Mouse (Mus musculus) adrenal gland, adult 2 months (tissue): ENCODE data around the gene Rere. TPM values are rescaled to one million over a fixed set of nuclear protein-coding genes. Genes with fewer than 3 reads are reported as not detected.

Experiments
- DNase-seq: peaks from one replicate; pipeline ENCODE4 v3.0.0; 2021
- polyA plus RNA-seq: library from polyadenylated mRNA; depleted of rRNA; stranded (reverse); fragments of >200 nt; gene quantifications from 2 replicates; pipeline ENCODE4 v1.2.3, GENCODE M21; 2012
- total RNA-seq, 2 experiments: library from RNA; stranded (reverse); gene quantifications; 2 replicates each; pipeline ENCODE4 v1.2.3; 2021

Rere gene
- total and polyA plus RNA-seq, 3 experiments: 104 to 112 (median 105) TPM

DNA sequence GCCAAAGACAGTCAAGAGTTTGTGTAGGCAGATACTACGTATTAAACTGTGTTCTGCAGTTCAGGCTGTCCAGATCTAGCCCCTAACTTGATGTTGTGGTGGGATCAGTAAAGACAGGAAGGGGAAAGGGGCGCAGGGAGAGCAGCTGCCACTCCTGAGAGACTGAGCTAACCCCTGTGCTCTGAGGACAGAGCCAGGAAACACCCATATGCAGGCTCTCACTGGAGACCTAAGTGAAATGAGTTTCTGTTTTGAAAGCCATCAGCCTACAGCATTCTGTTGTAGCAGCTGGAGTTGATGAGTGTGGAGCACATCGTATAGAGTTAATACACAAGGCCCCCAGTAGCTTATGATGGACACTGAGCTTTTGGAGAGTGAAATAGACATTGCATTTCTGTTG, 101.1 kb downstream of the Rere start:
- DNase-seq: no peak

DNA sequence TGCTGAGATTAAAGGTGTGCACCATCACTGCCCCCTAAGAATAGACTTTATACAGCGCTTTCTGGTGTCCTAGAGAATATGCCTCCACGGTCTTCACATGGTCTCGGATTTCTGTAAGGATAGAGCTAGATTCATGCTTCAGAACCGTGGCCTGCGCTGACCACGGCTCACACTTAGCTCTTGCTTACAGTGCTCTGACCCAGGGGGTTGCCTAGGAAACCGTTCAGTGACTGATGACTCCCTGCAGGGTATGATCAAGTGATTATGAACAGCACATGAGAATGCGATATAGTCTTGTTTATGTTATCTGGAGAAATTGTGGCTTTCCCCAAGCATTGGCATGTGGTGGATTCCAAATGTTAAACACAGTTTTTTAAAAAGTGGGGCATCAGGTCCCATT, 103.0 kb downstream of the Rere start:
- no peak for DNase-seq

DNA sequence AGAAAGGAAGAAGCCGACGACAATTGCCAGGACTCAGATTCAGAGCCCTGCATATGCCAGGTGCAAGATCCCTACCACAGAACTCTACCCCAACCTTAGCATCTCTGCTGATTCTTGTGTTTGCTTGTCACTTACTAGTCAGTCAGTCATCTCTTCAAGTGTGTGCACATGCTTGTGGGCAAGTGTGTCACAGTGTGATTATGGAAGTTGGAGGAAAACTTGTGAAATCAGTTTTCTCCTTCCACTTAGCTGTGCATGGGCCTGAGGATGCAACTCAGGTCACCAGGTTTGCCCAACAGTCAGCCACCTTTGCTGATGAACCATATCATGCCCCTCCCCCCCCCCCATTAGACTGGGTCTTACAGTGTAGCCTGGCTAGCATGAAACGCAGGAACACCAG, 103.5 kb downstream of the Rere start:
- no peak for DNase-seq

DNA sequence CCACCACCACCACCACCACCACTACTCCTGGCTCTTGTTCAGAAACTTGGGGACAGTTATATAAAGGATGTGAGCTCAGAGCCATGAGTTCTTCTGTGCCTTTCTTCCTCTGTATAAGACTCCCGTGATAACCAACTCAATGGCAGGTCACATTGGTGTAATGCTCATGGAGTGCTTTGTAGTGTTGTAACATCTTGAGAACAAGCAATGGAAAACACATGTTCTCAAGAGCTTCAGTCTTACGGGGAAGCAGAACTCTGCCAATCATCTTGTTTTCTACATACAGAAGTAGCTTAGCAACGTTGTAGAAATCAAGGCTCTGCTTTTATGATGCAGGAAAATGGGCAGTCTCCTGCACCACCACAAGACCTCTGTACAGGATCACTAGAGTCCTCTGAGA, 107.1 kb downstream of the Rere start:
- DNase-seq: no peak

DNA sequence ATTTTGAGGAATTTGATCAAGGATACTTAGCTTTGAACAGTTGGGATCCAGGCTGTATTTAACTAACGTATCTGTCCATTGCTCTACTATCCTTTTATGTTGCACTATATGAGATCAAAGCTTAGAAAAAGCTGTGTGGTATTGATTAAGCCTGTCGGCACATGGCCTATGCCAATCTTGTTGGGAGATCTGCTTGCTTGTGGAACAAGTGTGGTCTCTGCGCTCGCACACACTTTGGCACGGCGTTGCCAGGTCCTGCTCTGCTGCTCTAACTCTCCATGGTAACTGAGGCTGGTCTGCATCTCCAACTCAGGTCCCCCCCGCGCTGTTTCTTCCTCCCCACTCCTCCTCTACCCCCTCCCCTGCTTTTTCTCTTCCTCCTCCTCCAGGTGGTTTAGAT, 112.2 kb downstream of the Rere start:
- DNase-seq: no peak

DNA sequence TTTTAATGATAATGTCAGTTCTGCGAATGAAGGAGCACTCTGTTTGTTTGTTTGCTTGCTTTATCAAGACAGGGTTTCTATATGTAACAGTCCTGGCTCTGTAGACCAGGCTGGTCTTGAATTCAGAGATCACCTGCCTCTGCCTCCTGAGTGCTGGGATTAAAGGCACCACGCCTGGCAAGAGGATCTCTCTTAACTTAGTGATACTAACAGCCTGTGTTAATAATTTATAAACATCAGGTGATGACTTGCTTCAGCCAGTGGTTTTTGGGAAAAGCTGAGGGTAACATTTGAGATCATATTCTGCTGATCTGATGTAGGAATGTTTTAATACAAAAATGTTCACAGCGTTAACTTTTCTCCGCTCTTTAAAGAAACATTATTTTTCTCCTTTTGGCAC, 112.6 kb downstream of the Rere start:
- no peak for DNase-seq

DNA sequence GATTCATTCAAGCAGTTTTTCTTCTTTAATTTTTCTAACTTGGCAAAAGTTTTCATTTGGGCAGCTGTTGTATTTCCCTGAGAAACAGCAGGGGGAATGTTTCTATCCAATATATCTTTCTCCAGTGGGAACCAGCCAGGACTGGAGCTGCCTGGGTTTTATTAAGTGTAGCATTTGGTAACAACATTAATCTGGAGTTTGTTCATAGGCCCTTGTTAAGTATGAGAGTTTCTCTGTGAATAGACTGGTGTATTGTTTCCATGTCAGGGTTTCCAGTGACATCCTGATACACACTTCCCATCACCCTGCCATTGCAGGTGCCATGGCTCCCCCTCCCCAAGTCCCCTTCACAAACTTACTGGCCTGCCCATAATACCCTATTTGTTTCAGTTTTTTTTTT, 114.9 kb downstream of the Rere start:
- no peak for DNase-seq

DNA sequence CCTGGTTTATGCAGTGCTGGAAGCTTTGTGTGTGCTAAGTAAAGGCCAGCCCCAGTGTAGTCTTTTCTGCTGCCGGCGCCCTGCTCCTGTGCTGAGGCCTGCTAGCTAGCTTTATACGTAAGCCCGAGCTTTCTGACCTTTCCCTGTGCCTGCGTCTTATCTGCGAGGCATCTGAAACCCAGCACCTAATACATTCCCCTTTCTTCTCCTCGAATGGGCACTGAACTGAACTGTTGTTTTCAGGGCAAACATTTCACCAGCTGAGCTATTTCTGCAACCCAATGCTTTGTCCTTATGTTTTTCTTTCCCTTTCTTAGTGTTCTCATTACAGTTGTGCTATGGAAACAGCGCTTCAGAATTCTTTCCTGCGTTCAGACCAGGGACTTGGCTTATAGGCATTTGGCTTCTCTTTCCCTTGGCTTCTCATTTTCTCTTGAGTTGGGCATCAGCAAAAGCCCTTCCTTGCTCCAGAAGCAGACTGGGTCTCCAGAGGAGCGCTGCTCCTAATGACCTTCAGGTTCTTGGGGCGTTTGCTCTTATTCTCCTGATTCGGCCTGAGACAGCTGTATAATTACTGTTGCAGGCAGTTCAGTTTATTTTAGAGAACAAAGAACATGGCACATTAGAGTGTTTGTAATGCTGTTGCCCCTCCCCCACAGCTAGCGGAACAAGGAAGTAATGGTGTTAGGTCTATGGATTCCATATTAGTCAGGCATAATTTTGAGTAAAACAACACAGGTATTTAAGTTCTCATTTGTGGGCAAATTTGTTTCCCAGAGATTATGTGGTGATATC, 115.6 kb downstream of the Rere start:
- DNase-seq: no peak

DNA sequence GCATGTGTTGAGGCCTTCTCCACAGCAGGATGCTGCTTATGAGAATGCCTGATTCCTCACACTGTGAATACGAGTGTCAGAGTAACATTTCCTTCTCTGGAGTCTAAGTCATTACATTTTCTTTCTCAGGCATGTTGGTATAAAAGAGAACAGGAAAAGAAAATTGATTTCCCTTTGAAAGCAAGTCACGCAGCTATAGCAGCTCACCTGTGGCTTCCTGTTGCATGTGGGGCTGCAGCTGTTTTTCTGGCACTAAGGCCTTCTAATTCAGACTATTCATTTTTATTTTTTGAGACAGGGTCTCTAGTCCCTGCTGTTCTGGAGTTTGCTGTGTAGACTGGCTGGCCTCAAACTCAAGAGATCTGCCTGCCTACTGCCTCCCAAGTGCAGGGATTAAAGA, 117.6 kb downstream of the Rere start:
- DNase-seq: no peak

DNA sequence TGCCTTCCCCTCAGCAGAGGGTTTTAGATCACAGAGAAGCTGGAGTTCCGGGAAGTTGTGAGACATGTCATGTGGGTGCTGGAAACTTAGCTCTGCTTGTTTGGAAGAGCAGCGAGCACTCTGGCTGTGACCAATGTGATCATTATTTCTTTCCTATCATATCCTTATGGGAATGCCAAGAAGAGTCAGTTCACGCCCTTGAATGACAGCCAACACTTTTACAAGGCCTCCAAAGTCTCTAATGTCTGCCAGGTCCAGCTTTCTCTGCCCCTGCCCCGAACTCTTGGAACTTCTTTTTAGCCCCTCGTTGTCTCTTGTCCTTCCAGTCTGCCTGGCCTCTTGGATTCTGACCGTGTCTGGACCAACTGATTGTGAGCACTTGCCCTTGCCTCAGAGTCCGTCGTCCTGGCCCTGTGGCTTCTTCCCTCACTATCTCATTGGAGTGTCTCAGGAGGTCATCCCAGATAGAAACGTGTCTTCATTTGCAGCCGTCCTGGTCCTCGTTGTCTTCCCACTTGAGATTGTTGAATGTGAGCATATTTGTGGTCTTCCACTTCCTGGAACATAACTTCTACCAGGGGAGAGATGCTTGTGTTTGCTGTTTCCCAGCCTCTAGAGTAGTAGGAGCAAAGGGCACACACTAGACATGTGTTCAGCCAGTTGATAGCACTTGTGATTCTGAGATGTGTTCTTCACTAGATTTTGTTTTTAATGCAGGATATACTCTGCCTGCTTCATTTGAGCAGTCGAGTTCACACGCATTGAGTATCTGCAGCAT, 120.6 kb downstream of the Rere start:
- DNase-seq: peak; percentile 70

DNA sequence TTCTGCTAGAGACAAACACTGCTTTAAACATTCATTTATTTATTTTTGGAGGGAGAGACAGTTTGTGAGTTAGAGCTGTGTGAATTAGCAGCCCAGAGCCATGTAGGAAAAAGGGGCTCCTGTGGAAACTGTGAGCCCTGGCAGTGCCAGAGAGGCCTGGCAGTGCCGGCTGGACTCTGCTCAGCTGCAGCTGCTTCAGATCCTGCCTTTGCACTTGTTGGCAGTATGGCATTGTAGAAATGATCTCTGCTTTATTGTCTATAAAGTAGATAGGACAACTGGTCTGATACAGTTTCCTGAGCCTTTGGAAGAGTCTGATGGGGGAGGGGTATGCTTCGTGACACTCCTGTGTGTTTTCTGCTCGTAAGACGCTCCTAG, 121.2 kb downstream of the Rere start:
- no peak for DNase-seq

DNA sequence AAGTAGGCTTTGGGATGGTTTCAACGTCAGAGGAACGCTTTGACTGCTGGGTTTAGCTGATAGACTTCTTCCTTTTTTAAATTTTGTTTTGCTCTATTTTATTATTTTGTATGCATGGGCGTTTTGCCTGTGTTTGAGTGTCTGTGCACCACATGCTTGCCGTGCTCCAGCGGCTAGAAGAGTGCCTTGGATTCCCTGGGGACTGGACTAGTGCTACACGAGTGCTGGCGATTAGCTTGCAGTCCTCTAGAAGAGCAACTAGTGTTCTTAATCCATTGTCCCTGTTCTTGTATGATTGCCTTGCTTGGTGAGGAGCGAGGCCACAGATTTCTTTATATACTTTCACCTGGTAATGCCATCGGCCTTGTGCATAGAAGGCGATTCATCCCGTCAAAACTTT, 122.5 kb downstream of the Rere start:
- DNase-seq: no peak

DNA sequence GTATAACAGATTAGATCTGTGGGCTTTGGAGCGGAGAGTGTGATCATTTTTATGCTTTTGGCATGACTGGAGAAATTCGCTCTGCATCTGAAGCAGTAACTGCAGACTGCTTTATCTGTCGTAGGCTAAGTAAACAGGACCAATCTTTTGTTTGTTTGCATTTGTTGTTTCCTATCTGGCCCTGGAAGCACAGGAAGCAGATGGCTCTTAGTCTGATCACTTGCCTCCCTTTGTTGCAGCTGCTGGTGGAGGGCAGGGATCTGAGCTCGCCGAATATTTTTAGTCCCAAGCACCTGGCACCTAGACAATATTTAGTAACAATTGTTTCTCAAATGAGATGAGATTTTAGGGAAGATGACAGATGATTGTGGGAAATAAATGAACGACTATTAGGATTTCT, 123.1 kb downstream of the Rere start:
- no peak for DNase-seq

DNA sequence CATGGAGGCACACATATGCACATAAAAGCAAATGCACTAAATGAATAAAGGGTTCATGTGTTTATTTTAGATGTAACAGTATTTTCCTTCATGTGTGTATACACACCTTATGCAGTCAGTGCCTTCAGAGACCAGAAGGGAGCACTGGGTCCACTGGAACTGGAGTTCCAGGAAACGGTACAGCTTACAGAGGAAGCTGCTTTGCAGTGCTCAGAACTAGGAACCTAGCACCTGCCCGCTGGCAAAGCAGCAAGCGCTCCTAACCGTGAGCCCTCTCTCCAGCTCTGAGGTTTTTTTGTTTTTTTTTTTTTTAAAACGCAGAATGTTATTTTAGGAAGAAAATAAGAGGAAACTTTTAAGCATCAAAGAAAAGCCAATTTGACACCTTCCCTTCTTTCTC, 124.3 kb downstream of the Rere start:
- no peak for DNase-seq

DNA sequence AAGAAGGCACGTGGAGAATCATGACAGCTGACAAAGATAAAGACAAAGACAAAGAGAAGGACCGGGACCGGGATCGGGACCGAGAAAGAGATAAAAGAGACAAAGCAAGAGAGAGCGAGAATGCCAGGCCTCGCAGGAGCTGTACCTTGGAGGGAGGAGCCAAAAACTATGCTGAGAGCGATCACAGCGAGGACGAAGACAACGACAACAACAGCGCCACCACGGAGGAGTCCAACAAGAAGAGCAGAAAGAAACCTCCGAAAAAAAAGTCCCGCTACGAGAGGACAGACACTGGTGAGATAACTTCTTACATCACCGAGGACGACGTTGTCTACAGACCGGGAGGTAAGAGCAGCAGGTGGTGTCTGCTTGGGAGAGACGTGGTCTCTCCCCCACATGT, 124.9 kb downstream of the Rere start:
- no peak for DNase-seq

DNA sequence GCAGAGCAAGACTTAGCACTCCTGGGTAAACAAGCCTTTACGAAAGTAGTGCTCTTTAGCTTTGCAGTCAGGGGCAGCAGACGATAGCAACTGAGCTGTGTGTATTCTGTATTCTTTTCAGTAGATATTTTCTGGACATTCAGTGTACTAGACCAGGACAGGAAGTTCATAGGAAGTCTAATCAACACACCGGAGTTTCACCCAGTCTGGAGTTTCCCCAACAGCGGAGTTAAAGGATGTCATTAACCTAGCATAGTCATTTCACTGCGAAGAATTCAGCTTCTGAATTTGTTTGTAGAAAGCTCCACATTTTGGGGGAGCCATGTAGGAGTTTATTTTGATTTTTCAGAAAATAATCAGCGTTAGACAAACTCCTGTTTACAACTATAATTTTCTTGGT, 125.4 kb downstream of the Rere start:
- DNase-seq: no peak

DNA sequence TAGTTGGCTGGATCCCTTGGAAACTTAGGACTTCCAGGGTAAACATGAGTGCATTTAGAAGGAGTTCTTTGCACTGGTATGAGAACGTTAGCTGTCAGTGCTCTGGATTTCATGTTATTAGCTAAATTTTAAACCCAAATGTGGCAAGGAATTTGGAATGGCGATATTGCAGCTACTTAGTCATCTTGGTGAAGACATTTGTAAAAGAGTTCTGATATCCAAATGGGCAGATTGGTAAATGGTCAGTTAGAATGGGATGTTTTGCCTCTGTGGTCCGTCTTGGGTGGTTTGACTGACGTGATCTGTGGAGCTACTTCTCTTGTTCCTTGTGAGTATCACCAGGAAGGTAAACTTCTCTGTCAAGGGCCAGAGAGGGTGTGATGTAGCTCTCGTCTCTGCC, 132.8 kb downstream of the Rere start:
- DNase-seq: no peak

DNA sequence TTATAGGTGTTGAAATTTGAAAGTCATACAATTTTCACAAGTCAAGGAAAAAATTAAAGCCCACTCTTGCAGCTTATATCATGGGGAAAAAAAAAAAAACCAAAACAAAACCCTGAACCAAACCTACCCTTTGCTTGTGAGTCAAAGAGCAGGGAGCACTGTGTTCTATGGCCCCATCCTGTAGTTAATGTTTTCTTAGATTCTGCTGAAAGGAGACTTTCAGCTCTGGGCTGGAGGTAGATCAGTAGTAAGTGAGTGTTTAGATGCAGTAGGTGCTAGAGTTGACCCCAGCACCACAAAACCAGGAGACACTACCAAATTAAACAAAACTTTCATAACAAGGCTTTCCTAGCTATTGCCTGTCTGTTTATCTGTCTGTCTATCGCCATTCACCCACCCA, 133.3 kb downstream of the Rere start:
- no peak for DNase-seq

DNA sequence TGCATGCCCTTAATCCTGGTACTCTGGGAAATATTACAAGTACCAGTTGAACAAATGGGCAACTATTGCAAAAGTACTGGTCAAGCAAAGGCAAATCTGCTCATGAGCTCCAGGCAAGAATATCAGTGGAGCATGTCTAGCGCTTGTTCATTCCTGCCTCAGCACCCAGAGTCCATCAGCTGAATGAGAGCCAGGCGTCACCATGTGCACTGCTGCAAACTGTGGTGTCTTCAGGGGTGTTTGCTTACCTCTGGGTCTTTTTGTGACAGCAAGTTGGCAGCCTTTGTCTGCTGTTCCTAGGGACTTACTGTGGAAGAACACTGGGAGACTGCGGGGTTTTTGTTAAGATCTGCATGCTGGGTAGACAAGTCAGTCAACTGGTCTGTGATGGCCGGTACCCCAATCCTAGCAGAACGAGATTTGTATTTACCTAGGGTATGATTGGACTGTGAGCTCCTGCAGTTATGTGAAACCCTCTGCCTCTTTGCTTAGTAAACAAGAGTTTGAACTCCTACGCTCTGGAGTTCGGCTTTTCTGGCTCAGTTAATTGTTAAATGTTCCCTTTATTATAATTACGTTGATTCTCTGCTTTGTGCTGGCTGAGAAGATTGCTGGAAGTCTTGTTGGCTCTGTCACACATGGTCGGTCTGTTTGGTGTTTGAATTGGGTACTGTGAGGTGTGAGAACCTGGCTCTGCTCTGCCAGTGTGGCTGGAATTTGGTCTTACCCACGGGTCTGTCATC, 134.0 kb downstream of the Rere start:
- no peak for DNase-seq

DNA sequence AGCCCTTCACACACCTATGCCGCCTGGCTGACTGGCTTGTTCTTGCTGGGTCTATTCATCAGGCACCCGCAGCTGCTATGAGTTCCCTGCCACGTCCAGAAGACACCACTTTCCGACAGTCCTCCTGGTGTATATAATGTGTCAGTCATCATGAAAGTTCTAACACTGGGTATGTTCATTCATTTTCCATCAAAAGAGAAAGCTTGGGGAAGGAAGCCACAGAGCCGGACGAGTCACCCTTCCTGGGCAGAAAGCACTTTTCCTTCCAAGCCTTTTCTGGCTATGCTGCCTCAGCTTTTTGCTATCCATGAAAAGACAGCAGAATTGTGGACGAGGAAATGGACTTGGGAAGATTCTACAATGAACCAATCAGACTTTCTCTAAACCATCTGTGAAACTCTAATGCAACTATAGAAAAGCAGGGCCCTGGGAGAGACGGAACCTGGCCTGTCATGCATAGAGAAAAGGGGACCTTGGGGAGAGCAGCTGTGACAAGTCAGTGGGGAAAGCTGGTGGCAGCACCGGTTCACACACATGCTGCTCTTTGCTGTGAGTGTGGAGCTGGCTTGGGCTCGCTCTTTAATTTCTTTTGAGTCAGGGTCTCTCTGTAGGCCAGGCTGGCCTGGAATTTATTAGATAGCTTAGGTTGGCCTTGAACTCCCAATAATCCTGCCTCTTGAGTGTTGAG, 139.3 kb downstream of the Rere start:
- no peak for DNase-seq

DNA sequence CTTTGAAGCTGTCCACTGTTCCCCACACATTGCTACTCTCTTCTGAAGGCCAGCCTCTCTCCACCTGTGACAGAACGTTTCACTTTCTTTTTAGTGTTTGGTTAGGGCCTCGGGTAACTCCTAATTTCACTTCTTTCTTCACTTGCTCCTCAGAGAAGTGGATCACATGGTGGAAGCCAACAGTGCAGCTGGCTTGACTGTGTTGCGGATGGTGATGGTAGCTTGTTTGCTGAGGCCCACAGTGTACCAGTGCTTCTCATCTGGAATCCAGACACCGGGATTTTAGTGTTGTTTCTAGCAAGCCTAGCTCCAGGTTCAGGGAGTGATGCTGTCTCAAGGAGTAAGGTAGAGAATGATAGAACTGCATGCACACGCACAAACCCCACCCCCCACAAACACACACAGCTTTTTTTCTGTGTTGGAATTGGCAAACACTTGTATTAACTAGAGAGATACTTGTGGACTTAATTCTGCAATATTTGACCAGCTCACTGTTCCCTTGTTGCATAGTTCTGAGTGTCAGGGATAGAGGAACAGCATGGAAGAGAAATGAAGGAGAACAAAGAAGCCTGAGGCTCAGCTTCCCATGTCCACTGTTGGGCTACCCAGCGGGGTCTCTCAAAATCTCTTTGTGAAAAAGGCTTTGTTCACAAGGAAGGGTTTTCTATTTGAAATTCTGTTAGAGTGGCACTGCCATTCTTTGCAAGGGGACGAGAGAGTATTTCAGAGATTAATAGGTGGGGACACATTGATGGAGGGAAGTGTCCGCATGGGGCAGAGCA, 144.8 kb downstream of the Rere start:
- DNase-seq: no peak
